Mouse (Mus musculus) right cerebral cortex, postnatal 4 days (tissue): ENCODE results near the gene Aldh1l1.

Experiments
- DNase-seq: peaks from one replicate; pipeline ENCODE4 v3.0.0-alpha.2; 2022

Aldh1l1 gene

DNA sequence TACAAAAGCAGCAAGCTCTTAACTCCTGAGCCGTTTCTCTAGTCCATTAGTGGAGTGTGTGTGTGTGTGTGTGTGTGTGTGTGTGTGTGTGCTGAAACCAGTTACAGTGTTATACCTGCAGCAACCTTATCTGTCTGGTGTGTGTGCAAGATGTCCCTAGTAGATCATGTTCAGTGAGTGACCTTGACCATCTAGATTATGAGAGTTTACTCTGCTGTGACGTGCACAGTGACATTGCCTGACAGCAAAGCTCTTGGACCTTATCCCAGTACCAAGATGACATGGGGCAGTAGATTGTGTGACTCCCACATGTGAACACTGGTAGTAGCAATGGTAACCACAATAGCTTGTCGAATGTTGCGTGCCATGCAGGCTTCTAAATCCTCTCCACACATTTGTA lies 114.1 kb downstream of the Aldh1l1 start:
- DNase-seq, result no peak

GRCm38 (mm10) chr6:90601736-90602135 lies 115.5 kb downstream of the Aldh1l1 start:
- no peak for DNase-seq

DNA sequence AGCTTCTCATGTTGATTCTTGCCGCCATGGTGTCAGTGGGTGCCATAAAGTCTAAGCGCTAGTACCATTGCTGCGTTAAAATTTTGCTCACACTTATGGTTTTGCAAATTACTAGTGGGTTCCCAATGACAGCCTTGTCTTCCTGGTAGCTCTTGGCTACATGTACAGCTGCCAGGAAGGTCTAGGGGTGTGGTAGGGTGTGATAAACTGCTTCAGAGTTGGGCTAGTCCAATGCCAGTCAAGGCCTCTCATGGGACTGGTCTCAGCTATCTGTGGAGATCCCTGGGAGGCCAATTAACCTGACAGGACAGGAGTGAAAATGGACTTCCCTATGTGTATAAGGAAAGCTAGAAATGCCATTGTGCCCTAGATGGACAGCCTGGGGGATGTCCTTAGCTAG lies 116.1 kb downstream of the Aldh1l1 start:
- DNase-seq, result no peak

GRCm38 (mm10) chr6:90603126-90603525 lies 116.9 kb downstream of the Aldh1l1 start:
- DNase-seq, result peak; percentile 9

DNA sequence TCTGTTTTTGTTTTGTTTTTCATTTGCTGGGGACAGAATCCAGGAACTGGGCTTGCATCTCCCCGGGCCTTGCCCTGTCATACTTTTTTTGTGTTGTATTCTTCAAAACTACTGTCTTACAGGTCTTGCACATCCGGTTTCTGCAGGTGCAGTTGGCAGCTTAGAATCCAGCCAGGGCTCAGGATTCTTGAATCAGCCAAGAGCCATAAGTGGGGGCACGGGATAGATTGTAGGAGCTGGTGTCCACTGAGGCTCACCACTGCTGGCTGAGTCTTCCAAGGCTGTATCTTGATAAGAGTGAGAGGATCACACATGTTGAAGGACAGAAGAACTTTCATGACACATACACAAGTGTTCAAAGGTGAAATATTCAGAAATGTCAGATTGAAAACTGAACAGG lies 117.9 kb downstream of the Aldh1l1 start:
- DNase-seq, result no peak

DNA sequence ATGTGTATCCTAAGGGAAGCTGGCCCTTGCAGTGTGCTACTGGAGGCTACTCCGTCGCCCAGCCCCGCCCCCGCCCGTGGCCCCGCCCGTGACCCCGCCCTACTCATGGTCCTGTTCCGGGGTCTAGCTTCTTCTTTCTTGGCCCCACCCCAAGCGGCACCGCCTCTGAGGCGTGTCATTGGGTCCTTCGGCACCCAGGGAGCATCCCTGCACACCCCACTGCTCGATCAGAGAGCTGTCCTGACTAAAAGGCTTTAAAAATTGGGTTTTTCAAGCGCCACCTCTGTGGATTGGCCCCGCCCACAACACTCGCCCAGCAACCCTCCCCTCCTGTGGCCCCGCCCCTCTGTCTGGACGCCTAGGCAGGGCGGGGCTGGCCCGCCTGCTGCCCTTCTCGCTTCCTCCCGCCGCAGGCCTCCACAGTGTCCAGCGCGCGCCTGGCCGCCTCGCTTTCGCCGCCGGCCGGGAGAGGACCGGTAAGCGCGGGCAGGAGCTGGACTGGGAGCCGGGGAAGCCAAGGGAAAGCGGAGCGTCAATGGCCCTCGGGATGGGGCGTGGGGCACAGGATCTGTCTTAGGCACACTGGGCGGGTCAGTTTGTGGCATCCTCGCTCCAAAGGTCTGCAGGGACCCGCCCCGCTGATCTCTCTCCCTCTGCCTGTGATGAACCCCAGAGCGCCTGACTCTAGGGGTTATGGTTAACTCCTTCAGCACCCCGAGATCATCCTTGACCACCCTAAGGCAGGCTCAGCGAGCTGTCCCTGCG lies 118.5 kb downstream of the Aldh1l1 start, which contains the start of gene Slc41a3:
Gene Slc41a3 (plus strand): TSS at position 193 of the 765 bp plus-strand sequence.
- peak; percentile 77 for DNase-seq

DNA sequence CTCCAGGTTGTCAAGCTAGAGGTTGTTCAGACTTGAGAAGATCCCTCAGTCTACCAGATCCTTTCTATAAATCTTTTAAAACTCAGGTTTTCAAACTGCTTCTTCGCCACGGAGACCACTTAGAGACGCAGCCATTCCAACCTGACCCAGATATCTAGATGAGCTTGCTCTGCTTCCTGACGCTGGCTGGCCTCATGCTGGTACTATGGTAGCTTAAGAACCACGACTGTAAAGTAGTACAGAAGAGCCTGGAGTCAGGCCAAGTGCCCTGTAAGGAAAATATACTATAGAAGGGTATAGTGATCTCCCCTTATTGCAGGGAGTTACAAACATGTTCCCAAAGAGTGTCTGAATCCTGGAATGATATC lies 119.1 kb downstream of the Aldh1l1 start:
- DNase-seq, result no peak

GRCm38 (mm10) chr6:90606538-90606937 lies 120.3 kb downstream of the Aldh1l1 start:
- DNase-seq, result peak; percentile 56

- DNase-seq, result peak; percentile 68
These were observed 121.0 kb downstream of the Aldh1l1 start for GRCm38 (mm10) chr6:90607196-90607595.

DNA sequence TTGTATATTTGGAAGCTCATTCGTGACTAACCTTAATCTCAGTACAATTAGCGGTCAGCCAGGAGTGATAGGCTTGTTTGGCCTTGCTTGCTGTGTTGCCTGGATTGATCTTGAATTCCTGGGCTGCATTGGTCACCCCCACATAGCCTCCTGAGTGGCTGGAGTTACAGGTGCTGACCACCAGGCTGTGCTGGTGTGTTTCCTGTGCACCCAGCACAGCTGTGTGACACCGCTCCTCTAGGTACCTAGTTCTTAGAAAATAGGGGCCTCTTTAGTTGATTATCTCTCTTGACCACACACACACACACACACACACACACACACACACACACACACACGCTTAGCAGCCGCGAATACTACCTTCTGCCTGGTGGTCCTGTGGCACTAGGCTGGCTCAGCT lies 122.0 kb downstream of the Aldh1l1 start:
- DNase-seq, result no peak

DNA sequence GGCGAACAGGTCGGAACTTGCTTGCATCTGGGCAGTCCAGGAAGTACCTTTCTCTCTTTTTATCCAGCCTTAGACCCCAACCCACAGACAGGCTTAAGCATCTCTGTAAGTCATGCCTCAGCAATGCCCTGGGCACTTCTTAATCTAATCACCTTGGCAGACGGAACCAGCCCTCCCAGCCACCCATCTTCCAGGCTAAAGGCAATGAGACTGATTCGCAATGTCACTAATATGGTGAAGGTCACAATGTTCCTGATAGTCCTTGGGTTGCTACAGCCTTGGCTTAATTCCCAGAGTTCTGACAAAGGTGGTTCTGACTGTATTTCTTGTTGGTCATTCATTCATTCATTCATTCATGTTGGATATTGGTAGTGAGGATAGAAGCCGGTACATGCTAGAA lies 124.0 kb downstream of the Aldh1l1 start:
- no peak for DNase-seq

DNA sequence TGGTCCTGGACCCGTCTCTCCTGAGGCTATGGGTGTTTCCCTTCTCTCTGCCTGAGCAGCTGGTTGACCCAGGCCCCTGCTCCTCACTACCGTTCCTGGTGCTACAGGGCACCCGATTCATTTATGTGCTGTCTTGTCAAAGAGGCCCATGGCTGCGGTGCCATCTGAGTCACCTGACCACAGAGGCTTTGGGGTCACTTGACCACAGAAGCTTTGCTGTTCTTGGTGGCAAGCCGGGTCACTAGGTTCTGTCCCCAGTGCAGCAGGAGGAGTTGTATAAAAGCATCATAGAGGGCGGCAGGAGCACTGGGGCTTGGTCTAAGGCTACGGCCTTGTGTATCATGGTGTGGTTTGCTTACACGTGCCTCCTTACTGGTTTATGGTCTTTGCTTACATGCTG lies 127.0 kb downstream of the Aldh1l1 start:
- no peak for DNase-seq

GRCm38 (mm10) chr6:90615362-90615761 lies 129.1 kb downstream of the Aldh1l1 start:
- DNase-seq, result no peak

- DNase-seq, result no peak
These were observed 129.8 kb downstream of the Aldh1l1 start for GRCm38 (mm10) chr6:90615991-90616390.

DNA sequence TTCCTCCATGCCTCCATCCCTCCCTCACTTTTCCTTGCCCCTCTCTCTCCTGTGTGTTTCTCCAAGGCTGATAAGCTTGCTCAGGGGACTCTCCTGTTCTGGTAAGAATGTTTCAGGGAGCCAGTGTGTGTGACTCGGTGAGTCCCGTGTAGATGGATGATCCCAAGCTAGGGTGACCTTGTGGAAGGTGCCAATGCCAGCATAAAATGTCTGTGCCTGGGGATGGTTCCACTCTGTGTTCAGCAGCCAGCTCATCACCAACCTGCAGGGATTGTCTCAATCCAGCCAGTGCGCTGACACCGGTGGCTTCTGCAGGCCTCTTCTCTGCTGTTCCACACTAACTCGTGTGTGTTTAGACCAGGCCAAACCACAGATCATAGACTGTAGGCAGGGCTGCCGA lies 130.3 kb downstream of the Aldh1l1 start:
- no peak for DNase-seq

DNA sequence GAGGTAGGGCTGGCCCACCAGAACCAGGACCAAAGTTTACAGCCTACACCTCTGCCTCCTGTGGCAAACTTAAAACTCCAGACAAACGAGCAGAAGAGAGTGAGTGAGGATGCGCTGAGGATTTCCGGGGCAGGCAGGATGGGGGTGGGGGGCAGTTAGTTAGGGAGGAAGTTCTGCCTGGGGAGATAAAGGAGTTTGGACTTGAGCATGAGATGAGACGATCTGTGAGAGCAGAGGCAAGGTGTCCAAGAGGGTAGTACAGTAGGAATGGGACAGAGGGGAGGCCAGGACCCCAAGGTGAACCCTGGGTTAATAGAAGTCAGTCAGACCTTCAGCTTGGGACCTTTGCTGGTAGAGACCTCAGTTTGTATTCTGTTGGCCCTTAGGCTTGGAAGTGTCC lies 132.0 kb downstream of the Aldh1l1 start:
- DNase-seq, result no peak

DNA sequence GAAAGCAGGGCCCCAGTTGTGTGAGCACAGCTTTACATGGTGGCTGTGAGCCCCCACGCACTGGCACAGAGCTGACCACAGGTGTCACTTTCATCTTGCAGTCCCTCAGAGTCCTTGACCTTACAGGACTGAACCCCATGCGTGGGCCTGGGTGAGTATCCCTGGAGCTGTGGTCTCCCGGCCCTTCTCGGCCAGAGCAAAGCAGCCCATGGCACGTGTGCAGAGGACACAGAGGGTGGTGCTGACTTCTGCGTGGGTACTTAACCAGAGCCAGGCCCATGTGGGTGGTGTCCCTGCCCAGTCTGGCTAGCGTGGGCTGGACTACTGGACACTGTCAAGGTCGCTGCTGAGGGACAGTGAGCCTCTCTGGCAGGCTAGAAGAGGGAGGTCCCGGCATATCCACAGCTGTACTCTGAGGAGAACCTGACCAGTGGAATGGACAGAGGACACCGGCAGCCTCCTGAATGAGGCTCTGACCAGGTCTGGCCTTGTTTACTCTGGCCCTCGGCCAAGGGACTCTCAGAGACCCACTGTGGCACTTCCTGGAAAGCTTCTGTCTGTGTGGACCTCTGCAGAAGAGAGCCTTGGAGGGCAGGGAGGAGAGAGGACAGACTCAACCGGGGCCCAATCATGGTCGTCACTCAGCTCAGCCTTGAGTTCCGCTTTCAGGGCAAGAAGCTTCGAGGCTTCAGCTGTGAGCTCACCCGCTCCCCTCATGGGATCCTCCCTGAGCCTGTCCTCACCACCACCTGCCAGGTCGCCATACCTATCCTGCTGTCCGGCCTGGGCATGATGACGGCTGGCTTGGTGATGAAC lies 132.8 kb downstream of the Aldh1l1 start:
- no peak for DNase-seq

DNA sequence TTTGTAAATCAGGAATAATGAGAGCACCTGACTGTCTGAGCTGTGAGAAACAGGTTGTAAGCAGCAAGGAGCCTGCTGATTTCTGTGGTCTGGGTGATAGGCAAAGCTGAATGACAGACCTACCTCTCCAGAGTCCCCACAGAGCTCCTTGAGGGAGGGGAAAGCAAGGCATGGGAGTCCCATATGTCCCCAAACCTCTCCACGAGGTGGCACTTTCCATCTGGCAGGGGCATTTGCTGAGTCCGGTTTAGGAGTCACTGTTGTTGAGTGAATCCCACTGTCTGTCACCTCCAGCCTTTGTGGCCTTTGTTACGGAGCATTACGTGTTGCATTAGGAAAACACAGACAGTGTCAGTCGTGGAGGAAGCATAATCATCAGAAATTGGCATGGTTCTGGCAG lies 133.7 kb downstream of the Aldh1l1 start:
- DNase-seq, result no peak

DNA sequence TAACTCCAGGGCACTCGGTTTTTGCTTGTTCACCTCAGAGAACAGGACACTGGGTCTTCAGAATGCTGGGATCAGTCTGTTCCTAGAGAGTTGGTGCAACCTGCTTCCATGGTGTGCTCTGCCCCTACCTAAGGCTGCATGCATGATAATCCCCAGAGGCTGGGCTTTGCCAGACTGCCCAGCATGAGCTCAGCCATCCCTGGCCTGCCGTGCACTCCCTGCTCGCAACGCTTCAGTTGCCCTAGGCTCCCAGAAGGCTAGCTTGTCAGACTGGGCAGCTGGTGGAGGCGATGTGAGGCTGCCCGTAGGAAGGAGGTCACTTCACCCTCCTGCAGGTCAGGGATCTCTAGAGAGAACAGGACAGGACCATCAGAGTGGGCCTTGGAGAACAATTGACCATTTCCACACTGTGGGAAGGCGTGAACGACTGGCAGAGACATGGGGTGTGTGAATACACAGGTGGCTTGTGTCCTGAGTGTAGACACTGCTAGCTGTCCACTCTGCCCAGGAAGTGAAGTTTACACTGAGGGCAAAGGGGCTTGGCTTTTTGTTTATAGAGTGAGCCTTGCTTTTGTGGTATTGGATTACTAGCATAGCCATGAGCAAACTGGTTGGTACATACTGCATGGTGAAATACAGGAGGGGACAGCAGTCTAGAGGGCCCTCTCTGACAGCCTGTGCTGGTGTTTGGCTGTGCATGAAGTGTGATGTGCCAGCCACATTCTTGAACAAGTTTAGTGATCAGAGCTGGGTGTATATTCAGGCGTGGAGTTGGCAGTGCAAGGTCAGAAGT lies 134.8 kb downstream of the Aldh1l1 start:
- DNase-seq, result no peak

DNA sequence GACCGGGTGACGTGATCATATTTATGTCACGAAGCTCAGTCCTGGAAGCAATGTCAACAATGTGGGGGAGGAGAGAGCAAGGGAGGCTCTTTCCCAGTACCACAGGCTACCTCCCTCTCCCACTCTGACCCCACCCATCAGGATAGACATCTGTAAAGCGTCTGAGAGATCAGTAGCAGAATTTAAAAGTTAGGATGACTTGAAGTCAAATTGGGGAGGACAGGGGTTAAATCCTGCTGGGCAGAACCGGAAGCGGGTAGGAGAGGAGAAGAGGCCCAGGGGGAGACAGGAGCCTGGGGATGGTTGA lies 135.3 kb downstream of the Aldh1l1 start:
- no peak for DNase-seq

DNA sequence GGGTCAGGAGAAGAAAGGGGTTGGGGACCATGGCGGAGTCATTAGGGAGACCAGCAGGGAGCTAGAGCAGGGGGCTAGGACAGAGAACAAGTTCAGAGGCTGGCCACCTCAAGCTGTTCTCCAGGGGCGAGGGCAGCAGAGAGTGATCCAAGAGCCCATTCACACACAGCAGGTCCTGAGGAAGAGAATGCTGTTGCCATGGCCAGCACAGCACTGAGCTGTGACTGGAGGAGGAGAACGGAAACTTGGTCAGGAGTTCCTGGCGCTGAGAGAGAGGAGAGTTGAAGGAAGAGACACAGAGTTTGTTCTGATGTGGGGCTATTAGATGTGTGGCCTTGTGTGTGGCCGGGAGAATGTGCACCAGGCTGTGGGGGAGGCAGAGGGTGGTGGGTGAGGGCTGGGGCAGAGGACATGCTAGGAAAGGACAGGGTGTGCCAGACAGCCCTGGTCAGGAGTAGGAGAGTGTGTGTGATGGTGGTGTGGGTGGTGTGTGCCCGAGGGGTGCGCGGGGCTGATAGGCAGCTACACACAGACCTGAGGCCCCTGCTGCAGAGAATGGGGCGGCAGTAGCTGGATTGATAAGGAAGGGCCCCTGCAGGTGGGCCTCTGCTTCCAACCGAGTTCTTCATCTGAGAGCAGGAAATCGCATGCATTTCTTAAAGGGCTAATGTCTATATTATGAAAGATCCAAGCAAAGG lies 136.7 kb downstream of the Aldh1l1 start:
- no peak for DNase-seq

DNA sequence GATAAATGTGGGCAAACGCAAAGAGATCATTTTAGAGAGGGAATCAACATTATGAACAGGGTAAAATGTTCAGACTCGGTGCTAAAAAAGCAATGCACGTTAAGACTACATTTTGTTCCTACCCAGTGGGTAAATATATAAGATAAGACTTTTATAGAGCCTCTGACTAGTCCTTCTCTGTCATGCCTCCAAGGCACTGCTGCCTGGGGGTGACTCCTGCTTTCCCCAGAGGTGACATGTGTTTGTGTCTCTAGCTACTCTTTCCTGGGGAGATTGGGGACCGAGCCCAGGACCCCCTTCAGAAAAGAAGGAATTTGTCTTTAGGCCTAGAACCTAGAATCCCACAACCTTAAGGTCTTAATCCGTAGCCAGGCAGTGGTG lies 137.2 kb downstream of the Aldh1l1 start:
- no peak for DNase-seq

- DNase-seq, result no peak
These were observed 138.0 kb downstream of the Aldh1l1 start for GRCm38 (mm10) chr6:90624184-90624583.
